Mouse (Mus musculus) liver, embryonic 16.5 days (tissue): Measurements from ENCODE around the gene Defb35. TPM values are rescaled to one million over a fixed set of nuclear protein-coding genes. Genes with fewer than 3 reads are reported as not detected.
"Not testable (repeated sequence)": the region's sequence is repeated elsewhere in the genome, so short reads cannot be mapped to it uniquely, and the experiment has no call there.

ENCODE experiments used
- ATAC-seq: fragments of 200-750 bp; cut with Nextera tagmentation; 2 replicates; pipeline ENCODE4 v1.8.0; 2017; ENCODE audit warnings: low read depth, mild to moderate bottlenecking, moderate number of reproducible peaks, moderate library complexity
- H3K27ac ChIP-seq: fragments of 300-500 bp; sonication (generic); 2 replicates; pipeline ENCODE4 v1.5.1; 2014; ENCODE audit warnings: mild to moderate bottlenecking, low read length
- H3K27me3 ChIP-seq: fragments of 300-500 bp; sonication (generic); 2 replicates; pipeline ENCODE4 v1.6.1; 2014; ENCODE audit warnings: low read depth, low read length, mixed read lengths; ENCODE audit not compliant: control insufficient read depth, insufficient read depth
- H3K36me3 ChIP-seq: fragments of 300-500 bp; sonication (generic); 2 replicates; pipeline ENCODE4 v1.6.1; 2014; ENCODE audit warnings: mild to moderate bottlenecking; ENCODE audit not compliant: control insufficient read depth, insufficient read depth
- H3K4me1 ChIP-seq: fragments of 300-500 bp; sonication (generic); 2 replicates; pipeline ENCODE4 v1.6.1; 2014; ENCODE audit warnings: low read depth, low read length, mixed read lengths; ENCODE audit not compliant: control insufficient read depth
- H3K4me2 ChIP-seq: fragments of 300-500 bp; sonication (generic); 2 replicates; pipeline ENCODE4 v1.6.1; 2014; ENCODE audit warnings: low read depth, low read length, mixed read lengths
- H3K4me3 ChIP-seq: fragments of 300-500 bp; sonication (generic); 2 replicates; pipeline ENCODE4 v1.5.1; 2014; ENCODE audit warnings: low read depth, mild to moderate bottlenecking, low read length
- H3K9ac ChIP-seq: fragments of 300-500 bp; sonication (generic); 2 replicates; pipeline ENCODE4 v1.6.1; 2014; ENCODE audit warnings: low read depth, low read length
- H3K9me3 ChIP-seq: fragments of 300-500 bp; sonication (generic); replicated peaks from 2 replicates; pipeline ENCODE4 v1.6.1; 2016; ENCODE audit warnings: low read length; ENCODE audit not compliant: control insufficient read depth
- WGBS: fragments of 180-500 bp; shearing (Covaris S2); extraction: QIAGEN DNeasy Blood & Tissue Kit; methylation state at CpG from one replicate; pipeline ENCODE4 v1.1.7; 2014; ENCODE audit not compliant: insufficient replicate concordance; 5-methylcytosine and 5-hydroxymethylcytosine counted together
- polyA plus RNA-seq: library from polyadenylated mRNA; unstranded; fragments of >200 nt; fragmentation: Nextera tagmentation; extraction: Ambion mirVana; gene quantifications from 2 replicates; pipeline ENCODE4 v1.2.1, GENCODE M21; 2015

The Defb35 gene
- polyA plus RNA-seq, result not detected in 2 replicates

- not testable (repeated sequence) for ATAC-seq, H3K27ac ChIP-seq
- WGBS, result 69% methylated on average over 4 of the region's 4 CpGs
Measured at GRCm38 (mm10) chr8:21938052-21938451, at the start of gene Defb35. Defb35 (plus strand) TSS chr8:21938352.

DNA sequence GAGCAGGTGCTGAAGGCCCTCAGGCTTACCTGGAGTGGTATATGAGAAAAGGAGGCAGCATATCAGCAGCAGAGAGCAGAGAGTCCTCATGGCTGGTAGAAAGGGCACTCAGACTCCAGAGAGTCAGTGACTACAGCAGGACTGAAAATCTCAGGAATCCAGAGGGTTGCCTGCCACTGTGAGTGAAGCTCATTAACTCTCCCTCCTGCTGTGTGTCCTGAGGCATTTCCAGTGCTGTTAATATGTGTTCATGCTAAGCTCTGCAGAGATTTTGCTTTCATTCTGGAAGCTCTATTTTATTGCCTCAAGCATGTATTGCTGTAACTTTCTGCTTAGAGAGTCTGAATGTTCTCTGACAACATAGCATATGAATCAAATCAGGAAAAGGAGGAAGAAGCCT is 31.9 kb upstream of the Defb35 start, which contains the start of gene Defb11:
Gene Defb11 (minus strand): TSS at position 123 of the 400 bp plus-strand sequence.
- not testable (repeated sequence) for H3K9me3 ChIP-seq, H3K4me3 ChIP-seq, H3K36me3 ChIP-seq, H3K27me3 ChIP-seq, H3K27ac ChIP-seq, H3K9ac ChIP-seq, H3K4me1 ChIP-seq, H3K4me2 ChIP-seq, ATAC-seq

More at GRCm38 (mm10) chr8:21938052-21938451, at the start of gene Defb35:
- not testable (repeated sequence) for H3K4me2 ChIP-seq, H3K4me1 ChIP-seq, H3K27me3 ChIP-seq, H3K9me3 ChIP-seq, H3K36me3 ChIP-seq, H3K4me3 ChIP-seq, H3K9ac ChIP-seq

- Histone ChIP-seq H3K4me1 (no peaks in the 10 kb centered on the region), H3K9ac (no peak overlapping the region), H3K4me3 (no peak overlapping the region), H3K36me3 (no peaks in the 10 kb centered on the region), H3K27ac (no peak overlapping the region), H3K4me2 (no peak overlapping the region), H3K27me3 (no peaks in the 10 kb centered on the region), H3K9me3 (no peaks in the 10 kb centered on the region)
- no peak for ATAC-seq
- 14% methylated on average over 1 of the region's 1 CpGs for WGBS
Measured at GRCm38 (mm10) chr8:21911931-21912330, 26.2 kb upstream of the Defb35 start.

- Histone ChIP-seq H3K9ac (no peak overlapping the region), H3K4me3 (no peak overlapping the region), H3K27me3 (no peaks in the 10 kb centered on the region), H3K36me3 (no peaks in the 10 kb centered on the region), H3K4me2 (no peak overlapping the region), H3K27ac (no peak overlapping the region), H3K9me3 (no peaks in the 10 kb centered on the region), H3K4me1 (no peaks in the 10 kb centered on the region)
- WGBS, result 27% methylated on average over 2 of the region's 2 CpGs
- no peak for ATAC-seq
Measured at GRCm38 (mm10) chr8:21912554-21912953, 25.6 kb upstream of the Defb35 start.

DNA sequence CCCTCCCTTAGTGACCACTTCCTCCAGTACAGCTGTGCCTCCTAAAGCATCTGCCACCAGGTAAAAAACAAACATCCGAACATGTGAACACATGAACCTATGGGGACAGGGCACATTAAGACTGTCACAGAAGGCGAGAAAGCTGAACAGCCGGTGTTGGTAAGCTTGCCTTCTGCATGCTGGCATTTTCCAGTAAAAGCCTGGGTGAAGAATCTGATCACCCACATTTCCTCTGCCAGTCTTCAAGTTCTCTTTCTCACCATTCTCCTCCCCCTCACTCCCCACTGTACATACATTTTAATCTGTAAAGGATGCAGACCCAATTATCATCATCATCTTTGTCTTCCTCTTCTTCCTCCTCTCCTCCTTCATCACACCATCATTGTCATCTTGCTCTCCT is 22.5 kb upstream of the Defb35 start:
- no peak overlapping the region for H3K9ac ChIP-seq
- H3K9me3 ChIP-seq, result no peaks in the 10 kb centered on the region
- no peak overlapping the region for H3K4me2 ChIP-seq

DNA sequence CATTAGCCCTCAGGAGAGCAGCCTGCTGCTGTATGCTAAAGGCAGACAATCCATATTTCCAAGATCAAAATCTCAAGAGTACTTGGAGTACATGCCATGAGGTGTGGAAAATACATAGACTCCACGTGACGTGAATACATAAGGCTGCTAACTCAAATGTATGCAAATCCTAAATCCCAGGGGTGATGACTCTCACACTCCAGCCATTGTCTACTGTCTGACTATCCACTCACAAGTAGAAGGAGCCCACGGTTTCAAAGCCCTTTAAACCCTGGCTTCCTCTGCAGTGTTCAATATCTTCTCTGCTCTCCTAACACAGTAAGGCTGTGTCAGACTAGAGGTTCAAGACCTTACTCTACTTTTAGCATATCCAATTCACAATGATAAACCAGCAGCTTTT is 7.4 kb upstream of the Defb35 start:
- WGBS, result 52% methylated on average over 3 of the region's 3 CpGs

More for the DNA sequence above, 22.5 kb upstream of the Defb35 start:
- 62% methylated on average over 3 of the region's 3 CpGs for WGBS
- H3K4me3 ChIP-seq, result no peak overlapping the region
- H3K4me1 ChIP-seq, result no peaks in the 10 kb centered on the region
- H3K27ac ChIP-seq, result no peak overlapping the region
- ATAC-seq, result no peak
- H3K27me3 ChIP-seq, result no peaks in the 10 kb centered on the region
- no peaks in the 10 kb centered on the region for H3K36me3 ChIP-seq

DNA sequence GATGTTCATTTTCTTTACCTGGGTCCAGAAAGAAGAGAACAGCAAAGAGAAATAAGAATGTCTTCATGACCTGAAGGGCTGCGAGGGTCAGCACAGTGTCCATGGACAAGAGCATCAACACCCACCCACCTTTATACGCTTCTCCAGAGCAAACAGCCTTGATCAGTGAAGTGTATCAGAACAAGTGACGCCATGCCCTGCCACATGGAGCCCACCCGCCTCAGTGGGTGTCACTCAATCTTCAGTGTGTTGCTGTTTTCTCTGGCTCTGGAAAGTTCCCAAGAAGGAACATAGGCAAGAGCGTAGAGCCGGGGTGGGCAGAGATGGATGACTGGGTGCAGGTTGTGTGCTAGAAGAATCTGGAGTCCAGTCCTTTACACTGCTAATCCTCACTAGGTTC is 5.5 kb upstream of the Defb35 start, which contains the start of gene Defb15:
Gene Defb15 (minus strand): TSS at position 101 of the 400 bp plus-strand sequence.
- no peaks in the 10 kb centered on the region for H3K36me3 ChIP-seq
- H3K27me3 ChIP-seq, result no peaks in the 10 kb centered on the region
- no peak for ATAC-seq
- no peak within 1 kb of the TSS for H3K27ac ChIP-seq
- no peak within 1 kb of the TSS for H3K4me3 ChIP-seq
- no peaks in the 10 kb centered on the region for H3K9me3 ChIP-seq
- no peak within 1 kb of the TSS for H3K9ac ChIP-seq
- 74% methylated on average over 6 of the region's 6 CpGs for WGBS
- no peaks in the 10 kb centered on the region for H3K4me1 ChIP-seq
- H3K4me2 ChIP-seq, result no peak within 1 kb of the TSS

More for the DNA sequence above, 7.4 kb upstream of the Defb35 start:
- ATAC-seq, H3K4me3 ChIP-seq, H3K9ac ChIP-seq, H3K4me1 ChIP-seq, H3K36me3 ChIP-seq, H3K27ac ChIP-seq, H3K4me2 ChIP-seq, H3K27me3 ChIP-seq, H3K9me3 ChIP-seq: not testable (repeated sequence)

DNA sequence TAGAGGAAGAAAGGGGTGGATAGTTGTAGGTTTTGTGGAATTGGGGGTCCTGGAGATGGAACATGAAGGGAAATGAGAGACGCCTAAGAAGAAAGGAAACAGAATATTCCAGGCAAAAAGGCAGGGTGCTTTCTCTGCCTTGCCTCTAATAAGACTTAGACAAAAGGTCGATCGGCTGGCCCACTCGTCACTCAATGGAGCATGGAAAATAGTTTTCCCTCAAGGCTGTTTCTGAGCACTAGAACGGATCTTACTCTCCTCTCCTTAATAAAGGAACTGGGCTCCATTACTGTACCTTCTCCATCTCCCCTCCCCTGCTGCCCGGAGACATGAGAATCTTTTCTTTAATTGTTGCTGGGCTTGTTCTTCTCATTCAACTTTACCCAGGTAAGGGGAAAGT is 8.3 kb downstream of the Defb35 start, which contains the start of gene Defb13:
Gene Defb13 (plus strand): TSS at position 301 of the 400 bp plus-strand sequence.
- H3K4me1 ChIP-seq, result no peaks in the 10 kb centered on the region
- H3K4me3 ChIP-seq, result no peak within 1 kb of the TSS
- 61% methylated on average over 6 of the region's 6 CpGs for WGBS
- no peak within 1 kb of the TSS for H3K27ac ChIP-seq
- no peaks in the 10 kb centered on the region for H3K27me3 ChIP-seq
- no peaks in the 10 kb centered on the region for H3K9me3 ChIP-seq
- H3K36me3 ChIP-seq, result no peaks in the 10 kb centered on the region
- no peak for ATAC-seq
- no peak within 1 kb of the TSS for H3K4me2 ChIP-seq
- no peak within 1 kb of the TSS for H3K9ac ChIP-seq

DNA sequence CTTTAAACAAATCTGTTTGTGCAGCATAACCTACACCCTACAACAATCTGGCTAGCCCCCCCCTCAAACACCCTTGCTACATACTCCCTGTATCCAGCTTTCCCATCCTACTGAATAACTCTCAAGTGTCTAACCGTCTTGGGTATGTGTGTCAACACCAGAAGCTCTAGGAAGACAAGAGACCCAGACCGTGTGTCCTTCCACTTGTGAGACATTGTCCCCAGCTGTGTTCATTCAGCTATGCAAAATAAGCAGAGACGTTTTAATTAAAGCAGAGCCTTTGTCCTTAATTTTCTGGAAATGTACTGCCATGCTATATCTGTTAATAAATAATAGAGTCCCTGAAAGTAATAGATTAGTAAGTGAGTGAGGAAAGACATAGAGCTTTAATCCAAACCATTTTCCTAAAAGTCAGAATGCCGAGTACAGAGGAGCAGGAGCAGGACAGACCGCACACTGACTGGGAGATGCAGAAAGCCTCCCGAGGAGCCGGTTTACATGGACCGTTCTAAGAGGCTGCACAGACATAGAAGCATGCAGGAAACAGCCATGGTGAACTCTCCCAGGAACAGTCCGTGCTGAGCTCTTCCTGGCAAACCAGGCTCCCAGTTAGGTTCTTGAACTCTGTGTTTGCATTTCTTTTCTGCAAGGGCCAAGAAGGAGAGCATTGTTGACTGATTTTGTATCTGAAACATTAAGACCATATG is 9.3 kb downstream of the Defb35 start:
- Histone ChIP-seq H3K4me3 (no peak overlapping the region), H3K27ac (no peak overlapping the region), H3K4me2 (no peak overlapping the region), H3K9ac (no peak overlapping the region), H3K4me1 (no peaks in the 10 kb centered on the region), H3K36me3 (no peaks in the 10 kb centered on the region), H3K9me3 (no peaks in the 10 kb centered on the region), H3K27me3 (no peaks in the 10 kb centered on the region)
- ATAC-seq, result no peak
- WGBS, result 60% methylated on average over 9 of the region's 9 CpGs
